Mouse (Mus musculus): ENCODE measurements around the gene Tdp1. TPM values are rescaled to one million over a fixed set of nuclear protein-coding genes. Genes with fewer than 3 reads are reported as not detected.

The Tdp1 gene
- polyA plus RNA-seq (2014; fragmentation: Nextera tagmentation; extraction: Ambion mirVana), result 25.5 and 30.5 TPM in 2 replicates

- WGBS, result under 1% methylated on average over 67 of the region's 73 CpGs
- peak; percentile 87 for ATAC-seq (ENCODE audit: insufficient number of reproducible peaks, insufficient read depth, low FRiP score, low read depth)
- H3K9ac ChIP-seq (ENCODE audit: low read length), result peak within 1 kb of the TSS; percentile 92
- peak within 1 kb of the TSS; percentile 86 for H3K4me2 ChIP-seq (ENCODE audit: low read length)
- peaks cover 0 to 15% of the 10 kb centered on the region in 2 experiments; a peak in 2 of 4 replicates for H3K4me1 ChIP-seq (ENCODE audit: control insufficient read depth in 2 of 2, insufficient read depth in 2 of 2, low read length in 2 of 2)
- no peaks in the 10 kb centered on the region for H3K9me3 ChIP-seq (ENCODE audit: control insufficient read depth, low read length)
- peak within 1 kb of the TSS; percentile 89 for H3K27ac ChIP-seq (replicated peaks in 1 of 2; ENCODE audit: control insufficient read depth in 1 of 2, insufficient read depth in 1 of 2, low read depth in 2 of 2, low read length in 2 of 2)
- peak within 1 kb of the TSS; percentile 76 to 83 for H3K4me3 ChIP-seq (ENCODE audit: control insufficient read depth in 1 of 2, insufficient read depth in 1 of 2, low read depth in 1 of 2, low read length in 2 of 2)
- no peaks in the 10 kb centered on the region for H3K27me3 ChIP-seq (ENCODE audit: control insufficient read depth, insufficient read depth, low read length)
- H3K36me3 ChIP-seq (ENCODE audit: control insufficient read depth, insufficient read depth, low read length), result no peaks in the 10 kb centered on the region
These were observed at the start of gene Tdp1, which contains the start of gene Efcab11 for GRCm38 (mm10) chr12:99884269-99885261. Tdp1 (plus strand) TSS chr12:99884517. Efcab11 (minus strand) TSS chr12:99884439.

- Histone ChIP-seq H3K4me2 (ENCODE audit: low read length) (no peak overlapping the region), H3K9ac (ENCODE audit: low read length) (no peak overlapping the region), H3K27ac (replicated peaks in 1 of 2; ENCODE audit: control insufficient read depth in 1 of 2, insufficient read depth in 1 of 2, low read depth in 2 of 2, low read length in 2 of 2) (no peak overlapping the region), H3K4me3 (ENCODE audit: control insufficient read depth in 1 of 2, insufficient read depth in 1 of 2, low read depth in 1 of 2, low read length in 2 of 2) (no peak overlapping the region), H3K36me3 (ENCODE audit: control insufficient read depth, insufficient read depth, low read length) (no peaks in the 10 kb centered on the region), H3K4me1 (ENCODE audit: control insufficient read depth in 2 of 2, insufficient read depth in 2 of 2, low read length in 2 of 2) (no peaks in the 10 kb centered on the region), H3K9me3 (ENCODE audit: control insufficient read depth, low read length) (no peaks in the 10 kb centered on the region), H3K27me3 (ENCODE audit: control insufficient read depth, insufficient read depth, low read length) (no peaks in the 10 kb centered on the region)
- 85% methylated on average over 20 of the region's 20 CpGs for WGBS
- ATAC-seq (ENCODE audit: insufficient number of reproducible peaks, insufficient read depth, low FRiP score, low read depth), result no peak
These were observed 47.7 kb upstream of the Tdp1 start for GRCm38 (mm10) chr12:99836404-99837131.

- WGBS, result 90% methylated on average over 5 of the region's 5 CpGs
- Histone ChIP-seq H3K36me3 (ENCODE audit: control insufficient read depth, insufficient read depth, low read length) (no peaks in the 10 kb centered on the region), H3K4me1 (ENCODE audit: control insufficient read depth in 2 of 2, insufficient read depth in 2 of 2, low read length in 2 of 2) (no peaks in the 10 kb centered on the region), H3K27ac (replicated peaks in 1 of 2; ENCODE audit: control insufficient read depth in 1 of 2, insufficient read depth in 1 of 2, low read depth in 2 of 2, low read length in 2 of 2) (no peak overlapping the region), H3K27me3 (ENCODE audit: control insufficient read depth, insufficient read depth, low read length) (no peaks in the 10 kb centered on the region), H3K9me3 (ENCODE audit: control insufficient read depth, low read length) (no peaks in the 10 kb centered on the region), H3K4me3 (ENCODE audit: control insufficient read depth in 1 of 2, insufficient read depth in 1 of 2, low read depth in 1 of 2, low read length in 2 of 2) (no peak overlapping the region), H3K4me2 (ENCODE audit: low read length) (no peak overlapping the region), H3K9ac (ENCODE audit: low read length) (no peak overlapping the region)
- no peak for ATAC-seq (ENCODE audit: insufficient number of reproducible peaks, insufficient read depth, low FRiP score, low read depth)
These were observed 46.8 kb upstream of the Tdp1 start for GRCm38 (mm10) chr12:99837528-99837927.

GRCm38 (mm10) chr12:99838109-99838508, 46.2 kb upstream of the Tdp1 start:
- H3K4me1 ChIP-seq (ENCODE audit: control insufficient read depth in 2 of 2, insufficient read depth in 2 of 2, low read length in 2 of 2), result no peaks in the 10 kb centered on the region
- H3K9ac ChIP-seq (ENCODE audit: low read length), result no peak overlapping the region
- WGBS, result 91% methylated on average over 11 of the region's 11 CpGs
- no peak overlapping the region for H3K27ac ChIP-seq (replicated peaks in 1 of 2; ENCODE audit: control insufficient read depth in 1 of 2, insufficient read depth in 1 of 2, low read depth in 2 of 2, low read length in 2 of 2)
- no peaks in the 10 kb centered on the region for H3K27me3 ChIP-seq (ENCODE audit: control insufficient read depth, insufficient read depth, low read length)
- no peak overlapping the region for H3K4me2 ChIP-seq (ENCODE audit: low read length)
- H3K4me3 ChIP-seq (ENCODE audit: control insufficient read depth in 1 of 2, insufficient read depth in 1 of 2, low read depth in 1 of 2, low read length in 2 of 2), result no peak overlapping the region
- H3K36me3 ChIP-seq (ENCODE audit: control insufficient read depth, insufficient read depth, low read length), result no peaks in the 10 kb centered on the region
- H3K9me3 ChIP-seq (ENCODE audit: control insufficient read depth, low read length), result no peaks in the 10 kb centered on the region
- no peak for ATAC-seq (ENCODE audit: insufficient number of reproducible peaks, insufficient read depth, low FRiP score, low read depth)

- ATAC-seq (ENCODE audit: insufficient number of reproducible peaks, insufficient read depth, low FRiP score, low read depth), result no peak
- Histone ChIP-seq H3K4me2 (ENCODE audit: low read length) (no peak overlapping the region), H3K27ac (replicated peaks in 1 of 2; ENCODE audit: control insufficient read depth in 1 of 2, insufficient read depth in 1 of 2, low read depth in 2 of 2, low read length in 2 of 2) (no peak overlapping the region), H3K9ac (ENCODE audit: low read length) (no peak overlapping the region), H3K27me3 (ENCODE audit: control insufficient read depth, insufficient read depth, low read length) (no peaks in the 10 kb centered on the region), H3K9me3 (ENCODE audit: control insufficient read depth, low read length) (no peaks in the 10 kb centered on the region), H3K4me3 (ENCODE audit: control insufficient read depth in 1 of 2, insufficient read depth in 1 of 2, low read depth in 1 of 2, low read length in 2 of 2) (no peak overlapping the region), H3K4me1 (ENCODE audit: control insufficient read depth in 2 of 2, insufficient read depth in 2 of 2, low read length in 2 of 2) (no peaks in the 10 kb centered on the region), H3K36me3 (ENCODE audit: control insufficient read depth, insufficient read depth, low read length) (no peaks in the 10 kb centered on the region)
- WGBS, result 82% methylated on average over 14 of the region's 14 CpGs
These were observed 45.6 kb upstream of the Tdp1 start for GRCm38 (mm10) chr12:99838703-99839102.

GRCm38 (mm10) chr12:99844951-99845350, 39.4 kb upstream of the Tdp1 start:
- 76% methylated on average over 8 of the region's 8 CpGs for WGBS

GRCm38 (mm10) chr12:99849996-99850395, 34.3 kb upstream of the Tdp1 start:
- Histone ChIP-seq H3K27me3 (ENCODE audit: control insufficient read depth, insufficient read depth, low read length) (no peaks in the 10 kb centered on the region), H3K4me2 (ENCODE audit: low read length) (no peak overlapping the region), H3K9ac (ENCODE audit: low read length) (no peak overlapping the region), H3K9me3 (ENCODE audit: control insufficient read depth, low read length) (no peaks in the 10 kb centered on the region), H3K4me3 (ENCODE audit: control insufficient read depth in 1 of 2, insufficient read depth in 1 of 2, low read depth in 1 of 2, low read length in 2 of 2) (no peak overlapping the region), H3K36me3 (ENCODE audit: control insufficient read depth, insufficient read depth, low read length) (no peaks in the 10 kb centered on the region), H3K27ac (replicated peaks in 1 of 2; ENCODE audit: control insufficient read depth in 1 of 2, insufficient read depth in 1 of 2, low read depth in 2 of 2, low read length in 2 of 2) (no peak overlapping the region), H3K4me1 (ENCODE audit: control insufficient read depth in 2 of 2, insufficient read depth in 2 of 2, low read length in 2 of 2) (no peaks in the 10 kb centered on the region)
- WGBS, result 79% methylated on average over 2 of the region's 2 CpGs
- no peak for ATAC-seq (ENCODE audit: insufficient number of reproducible peaks, insufficient read depth, low FRiP score, low read depth)

More at GRCm38 (mm10) chr12:99844951-99845350, 39.4 kb upstream of the Tdp1 start:
- no peak for ATAC-seq (ENCODE audit: insufficient number of reproducible peaks, insufficient read depth, low FRiP score, low read depth)
- Histone ChIP-seq H3K36me3 (ENCODE audit: control insufficient read depth, insufficient read depth, low read length) (0 out of 2 replicates have a peak, but pooled peaks cover 3% of the 10 kb centered on the region), H3K4me2 (ENCODE audit: low read length) (no peak overlapping the region), H3K27me3 (ENCODE audit: control insufficient read depth, insufficient read depth, low read length) (no peaks in the 10 kb centered on the region), H3K4me1 (ENCODE audit: control insufficient read depth in 2 of 2, insufficient read depth in 2 of 2, low read length in 2 of 2) (no peaks in the 10 kb centered on the region), H3K9ac (ENCODE audit: low read length) (no peak overlapping the region), H3K4me3 (ENCODE audit: control insufficient read depth in 1 of 2, insufficient read depth in 1 of 2, low read depth in 1 of 2, low read length in 2 of 2) (no peak overlapping the region), H3K27ac (replicated peaks in 1 of 2; ENCODE audit: control insufficient read depth in 1 of 2, insufficient read depth in 1 of 2, low read depth in 2 of 2, low read length in 2 of 2) (no peak overlapping the region), H3K9me3 (ENCODE audit: control insufficient read depth, low read length) (no peaks in the 10 kb centered on the region)

All from heart, embryonic 14.5 days (tissue).